Mouse (Mus musculus) CH12.LX (cell line): ENCODE measurements around the gene Arhgef10l.

Experiments
- CTCF ChIP-seq, 2 experiments: IDR thresholded peaks in 1 of 2; conservative IDR thresholded peaks in 1 of 2; 2 replicates each; pipeline ENCODE4 v1.5.1; 2011 to 2012; ENCODE audit warnings: low read depth in 2 of 2, low read length in 2 of 2, improper control_type of control experiment in 1 of 2, inconsistent platforms in 1 of 2, mild to moderate bottlenecking in 1 of 2, moderate library complexity in 1 of 2
- EP300 ChIP-seq: IDR thresholded peaks from 2 replicates; pipeline ENCODE4 v1.6.1; 2011; ENCODE audit warnings: low read length, improper control_type of control experiment
- HCFC1 ChIP-seq: IDR thresholded peaks from 2 replicates; pipeline ENCODE4 v1.6.1; 2012; ENCODE audit warnings: low read depth, mild to moderate bottlenecking, inconsistent platforms, low read length, improper control_type of control experiment
- MEF2A ChIP-seq: IDR thresholded peaks from 2 replicates; pipeline ENCODE4 v1.6.1; 2014; ENCODE audit warnings: low read depth, mild to moderate bottlenecking, inconsistent platforms, low read length, improper control_type of control experiment, borderline replicate concordance
- NRF1 ChIP-seq: IDR thresholded peaks from 2 replicates; pipeline ENCODE4 v1.6.1; 2014; ENCODE audit warnings: low read depth, mild to moderate bottlenecking, inconsistent platforms, low read length, improper control_type of control experiment, moderate library complexity
- PAX5 ChIP-seq: IDR thresholded peaks from 2 replicates; pipeline ENCODE4 v1.6.1; 2012; ENCODE audit warnings: low read length, inconsistent platforms, mixed read lengths
- POLR2A ChIP-seq: IDR thresholded peaks from 2 replicates; pipeline ENCODE4 v1.6.1; 2011; ENCODE audit warnings: low read depth, mild to moderate bottlenecking, improper control_type of control experiment, low read length
- POLR2AphosphoS2 ChIP-seq: IDR thresholded peaks from 2 replicates; pipeline ENCODE4 v1.6.1; 2011; ENCODE audit warnings: low read depth, low read length, improper control_type of control experiment
- UBTF ChIP-seq: IDR thresholded peaks from 2 replicates; pipeline ENCODE4 v1.6.1; 2012; ENCODE audit warnings: low read depth, mild to moderate bottlenecking, inconsistent platforms, low read length, improper control_type of control experiment, moderate library complexity
- USF1 ChIP-seq: IDR thresholded peaks from 2 replicates; pipeline ENCODE4 v1.6.1; 2014; ENCODE audit warnings: low read depth, mild to moderate bottlenecking, inconsistent platforms, low read length, improper control_type of control experiment
- ZC3H11A ChIP-seq: IDR thresholded peaks from 2 replicates; pipeline ENCODE4 v1.6.1; 2012; ENCODE audit warnings: low read depth, mild to moderate bottlenecking, inconsistent platforms, low read length, improper control_type of control experiment
- ZMIZ1 ChIP-seq: IDR thresholded peaks from 2 replicates; pipeline ENCODE4 v1.6.1; 2012; ENCODE audit warnings: low read depth, mild to moderate bottlenecking, inconsistent platforms, low read length, improper control_type of control experiment

GRCm38 (mm10) chr4:140644276-140644675, 21.5 kb downstream of the Arhgef10l start:
- TF ChIP-seq UBTF: no peak
- TF ChIP-seq ZMIZ1: no peak
- TF ChIP-seq CTCF (conservative IDR thresholded peaks at IDR 0.05 in 1 of 2, IDR thresholded peaks at IDR 0.05 in 1 of 2; ENCODE audit: low read depth in 2 of 2, low read length in 2 of 2): no peak
- no peak for TF ChIP-seq POLR2AphosphoS2
- no peak for TF ChIP-seq POLR2A
- TF ChIP-seq EP300: no peak
- TF ChIP-seq NRF1: no peak
- no peak for TF ChIP-seq ZC3H11A
- TF ChIP-seq PAX5: no peak
- no peak for TF ChIP-seq HCFC1
- no peak for TF ChIP-seq MEF2A
- no peak for TF ChIP-seq USF1
